Mouse (Mus musculus) forebrain, embryonic 12.5 days (tissue): ENCODE results near the gene Tie1. TPM values are rescaled to one million over a fixed set of nuclear protein-coding genes. Genes with fewer than 3 reads are reported as not detected.
A peak's percentile ranks its signal among the peaks of the same experiment; 100 is the strongest.

ENCODE experiments used
- ATAC-seq: fragments of 200-750 bp; cut with Nextera tagmentation; 2 replicates; pipeline ENCODE4 v1.8.0; 2017; ENCODE audit warnings: moderate TSS enrichment; ENCODE audit not compliant: low FRiP score
- H3K27ac ChIP-seq: fragments of 300-500 bp; sonication (generic); 2 replicates; pipeline ENCODE4 v1.5.1; 2016; ENCODE audit warnings: mild to moderate bottlenecking
- H3K27me3 ChIP-seq: fragments of 300-500 bp; sonication (generic); 2 replicates; pipeline ENCODE4 v1.6.1; 2016; ENCODE audit warnings: mild to moderate bottlenecking
- H3K36me3 ChIP-seq: fragments of 300-500 bp; sonication (generic); replicated peaks from 2 replicates; pipeline ENCODE4 v1.6.1; 2016; ENCODE audit warnings: mild to moderate bottlenecking
- H3K4me1 ChIP-seq: fragments of 300-500 bp; sonication (generic); 2 replicates; pipeline ENCODE4 v1.6.1; 2016
- H3K4me2 ChIP-seq: fragments of 300-500 bp; sonication (generic); 2 replicates; pipeline ENCODE4 v1.6.1; 2016; ENCODE audit warnings: mild to moderate bottlenecking, moderate library complexity
- H3K4me3 ChIP-seq: fragments of 300-500 bp; sonication (generic); replicated peaks from 2 replicates; pipeline ENCODE4 v1.5.1; 2016; ENCODE audit warnings: mild to moderate bottlenecking
- H3K9ac ChIP-seq: fragments of 300-500 bp; sonication (generic); 2 replicates; pipeline ENCODE4 v1.6.1; 2016; ENCODE audit warnings: mild to moderate bottlenecking
- H3K9me3 ChIP-seq: fragments of 300-500 bp; sonication (generic); 2 replicates; pipeline ENCODE4 v1.6.1; 2016
- WGBS: fragments of 180-500 bp; shearing (Covaris S2); methylation state at CpG from one replicate; pipeline ENCODE4 v1.1.7; 2016; 5-methylcytosine and 5-hydroxymethylcytosine counted together
- polyA plus RNA-seq: library from polyadenylated mRNA; unstranded; fragments of >200 nt; fragmentation: Nextera tagmentation; extraction: Ambion mirVana; gene quantifications from 2 replicates; pipeline ENCODE4 v1.2.1, GENCODE M21; 2016

Gene Tie1
- polyA plus RNA-seq, 1 experiment from 2014 or later, result 15.6 TPM

GRCm38 (mm10) chr4:118428531-118429214, 61.2 kb downstream of the Tie1 start:
- Histone ChIP-seq H3K4me1 (peaks cover 23% of the 10 kb centered on the region), H3K27me3 (no peaks in the 10 kb centered on the region), H3K4me2 (peak overlapping the region; percentile 83), H3K27ac (peak overlapping the region; percentile 71), H3K36me3 (peaks cover 37% of the 10 kb centered on the region), H3K9me3 (no peaks in the 10 kb centered on the region), H3K4me3 (peak overlapping the region; percentile 55), H3K9ac (peak overlapping the region; percentile 73)
- 57% methylated on average over 15 of the region's 15 CpGs for WGBS
- ATAC-seq, result 0 out of 2 replicates have a peak, but pooled peaks have one; percentile 5

GRCm38 (mm10) chr4:118427768-118428451, 62.0 kb downstream of the Tie1 start, which contains the start of gene Elovl1:
Gene Elovl1, plus strand, starts transcription at chr4:118428093.
- H3K4me3 ChIP-seq, result peak within 1 kb of the TSS; percentile 55
- WGBS, result under 1% methylated on average over 25 of the region's 31 CpGs
- peak; percentile 94 for ATAC-seq
- H3K27me3 ChIP-seq, result no peaks in the 10 kb centered on the region
- peak within 1 kb of the TSS; percentile 73 for H3K9ac ChIP-seq
- H3K4me1 ChIP-seq, result peaks cover 23% of the 10 kb centered on the region
- H3K27ac ChIP-seq, result peak within 1 kb of the TSS; percentile 71
- H3K4me2 ChIP-seq, result peak within 1 kb of the TSS; percentile 83
- peaks cover 33% of the 10 kb centered on the region for H3K36me3 ChIP-seq
- no peaks in the 10 kb centered on the region for H3K9me3 ChIP-seq

- ATAC-seq, result peak; percentile 27; the same call in 1 of the 2 replicates
- H3K9me3 ChIP-seq, result no peaks in the 10 kb centered on the region
- H3K4me1 ChIP-seq, result peaks cover 23% of the 10 kb centered on the region
- WGBS, result 2% methylated on average over 5 of the region's 5 CpGs
- H3K27me3 ChIP-seq, result no peaks in the 10 kb centered on the region
- peak overlapping the region; percentile 73 for H3K9ac ChIP-seq
- peak overlapping the region; percentile 71 for H3K27ac ChIP-seq
- peak overlapping the region; percentile 83 for H3K4me2 ChIP-seq
- peaks cover 28% of the 10 kb centered on the region for H3K36me3 ChIP-seq
- peak overlapping the region; percentile 55 for H3K4me3 ChIP-seq
Measured at GRCm38 (mm10) chr4:118427415-118427767, 62.5 kb downstream of the Tie1 start.

- no peaks in the 10 kb centered on the region for H3K27me3 ChIP-seq
- peaks cover 23% of the 10 kb centered on the region for H3K4me1 ChIP-seq
- no peak for ATAC-seq
- H3K4me3 ChIP-seq, result no peak overlapping the region
- WGBS, result 95% methylated on average over 1 of the region's 1 CpGs
- no peak overlapping the region for H3K27ac ChIP-seq
- H3K4me2 ChIP-seq, result no peak overlapping the region
- H3K9me3 ChIP-seq, result no peaks in the 10 kb centered on the region
- peaks cover 28% of the 10 kb centered on the region for H3K36me3 ChIP-seq
- no peak overlapping the region for H3K9ac ChIP-seq
Measured at GRCm38 (mm10) chr4:118425374-118425773, 64.5 kb downstream of the Tie1 start.

GRCm38 (mm10) chr4:118424541-118425160, 65.2 kb downstream of the Tie1 start:
- Histone ChIP-seq H3K27ac (no peak overlapping the region), H3K4me3 (no peak overlapping the region), H3K36me3 (peaks cover 26% of the 10 kb centered on the region), H3K4me2 (no peak overlapping the region), H3K27me3 (no peaks in the 10 kb centered on the region), H3K9ac (no peak overlapping the region), H3K4me1 (peaks cover 23% of the 10 kb centered on the region), H3K9me3 (no peaks in the 10 kb centered on the region)
- WGBS, result 91% methylated on average over 4 of the region's 4 CpGs
- no peak for ATAC-seq

- Histone ChIP-seq H3K9me3 (no peaks in the 10 kb centered on the region), H3K4me3 (no peak overlapping the region), H3K4me2 (no peak overlapping the region), H3K27me3 (no peaks in the 10 kb centered on the region), H3K4me1 (no peaks in the 10 kb centered on the region), H3K9ac (no peak overlapping the region), H3K36me3 (peaks cover 51% of the 10 kb centered on the region), H3K27ac (no peak overlapping the region)
- 100% methylated on average over 3 of the region's 3 CpGs for WGBS
- ATAC-seq, result no peak
Measured at GRCm38 (mm10) chr4:118421384-118421783, 68.5 kb downstream of the Tie1 start.

Other genes with a start within 250 kb of the Tie1 start
- gene Ptprf, start 198.7 kb downstream of the Tie1 start, polyA plus RNA-seq, result 118 and 122 TPM in 2 replicates
- 15.4 and 15.9 TPM in 2 replicates for gene Szt2, start 80.8 kb downstream of the Tie1 start, polyA plus RNA-seq
- 144 and 154 TPM in 2 replicates for gene Med8, start 80.7 kb downstream of the Tie1 start, polyA plus RNA-seq
- 27.7 and 30.1 TPM in 2 replicates for gene Elovl1, start 62.0 kb downstream of the Tie1 start, polyA plus RNA-seq
- gene Cdc20, start 52.7 kb downstream of the Tie1 start, polyA plus RNA-seq, result 299 and 306 TPM in 2 replicates
- gene Mpl, start 32.5 kb downstream of the Tie1 start, polyA plus RNA-seq, result 0.37 and 0.95 TPM in 2 replicates
- 0.27 and 0.35 TPM in 2 replicates for gene 2610528J11Rik, start 36.9 kb upstream of the Tie1 start, polyA plus RNA-seq
- 0.36 TPM in 1 of 2 replicates, not detected in the other for gene Tmem125, start 54.0 kb upstream of the Tie1 start, polyA plus RNA-seq
- gene Cfap57, start 130.7 kb upstream of the Tie1 start, polyA plus RNA-seq, result 0.74 and 0.89 TPM in 2 replicates
- 193 and 200 TPM in 2 replicates for gene Ebna1bp2, start 130.7 kb upstream of the Tie1 start, polyA plus RNA-seq
- not detected in 2 replicates for gene Olfr62, start 168.9 kb upstream of the Tie1 start, polyA plus RNA-seq
- gene Olfr1342, start 202.7 kb upstream of the Tie1 start, polyA plus RNA-seq, result 0.12 TPM in 1 of 2 replicates, not detected in the other
- not detected in 2 replicates for gene Olfr1341, start 213.5 kb upstream of the Tie1 start, polyA plus RNA-seq
- not detected in 2 replicates for gene Olfr1340, start 230.1 kb upstream of the Tie1 start, polyA plus RNA-seq
- gene Olfr1339, start 242.1 kb upstream of the Tie1 start, polyA plus RNA-seq, result not detected in 2 replicates